Mouse (Mus musculus): ENCODE measurements around the gene Mcm7.
"Not testable (repeated sequence)": the region's sequence is repeated elsewhere in the genome, so short reads cannot be mapped to it uniquely, and the experiment has no call there.

Mcm7 gene

DNA sequence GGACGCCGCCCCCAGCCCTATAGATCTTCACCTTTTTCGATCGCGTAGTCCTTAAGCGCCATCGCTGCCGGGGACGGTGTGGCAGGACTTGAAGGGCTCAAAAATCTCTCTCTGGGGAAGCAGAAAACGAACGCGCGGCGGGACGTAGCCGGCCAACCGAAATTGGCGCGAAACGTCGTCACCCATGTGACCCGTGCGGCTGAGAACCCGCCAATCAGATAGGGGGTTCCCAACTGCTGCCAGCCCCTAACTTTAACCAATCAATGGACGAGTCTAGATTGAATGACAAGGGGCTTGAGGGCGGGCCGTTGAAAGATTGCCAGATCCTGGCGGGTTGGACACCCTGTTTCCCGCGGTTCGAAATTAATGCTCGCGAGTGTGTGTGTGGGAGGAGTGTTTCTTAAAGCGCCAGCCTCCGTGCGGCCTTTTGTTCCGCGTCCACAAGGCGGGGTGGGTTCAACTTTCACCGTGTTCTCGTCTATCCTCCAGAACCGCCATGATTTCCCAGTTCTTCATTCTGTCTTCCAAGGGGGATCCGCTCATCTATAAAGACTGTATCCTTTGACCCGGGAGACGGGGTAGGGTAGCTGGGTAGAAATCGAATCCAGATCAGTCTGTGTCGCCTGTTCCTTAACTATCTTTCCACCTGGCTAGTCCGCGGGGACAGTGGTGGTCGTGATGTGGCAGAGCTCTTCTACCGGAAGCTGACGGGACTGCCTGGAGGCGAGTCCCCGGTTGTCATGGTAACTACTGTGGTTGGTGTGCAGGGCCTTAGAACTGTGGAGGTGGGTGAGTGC, at the start of gene Mcm7, which contains the start of gene Ap4m1:
Mcm7 (minus strand) TSS at position 728 of the 797 bp plus-strand sequence.
Ap4m1 (plus strand) TSS at position 308 of the 797 bp plus-strand sequence.
- peak; percentile 98 for DNase-seq

DNA sequence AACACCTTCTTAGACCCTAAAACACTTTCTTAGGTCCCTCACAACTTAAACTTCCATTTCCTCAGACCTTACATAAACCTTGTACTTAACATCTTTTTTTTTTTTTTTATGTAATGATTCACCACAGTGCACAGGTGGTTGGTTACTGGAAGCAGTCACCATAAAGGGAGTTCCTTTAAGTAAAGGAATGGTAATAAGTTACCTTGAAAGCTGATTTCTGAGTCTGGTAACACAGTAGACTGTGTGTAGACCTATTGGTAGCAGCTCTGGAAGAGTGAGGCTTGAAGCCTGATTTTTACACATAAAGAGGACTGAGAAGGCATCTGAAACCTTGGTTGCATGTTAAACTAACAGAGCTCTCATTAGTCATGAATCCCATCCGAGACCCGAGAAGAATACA, 47.6 kb upstream of the Mcm7 start:
- DNase-seq = no peak

DNA sequence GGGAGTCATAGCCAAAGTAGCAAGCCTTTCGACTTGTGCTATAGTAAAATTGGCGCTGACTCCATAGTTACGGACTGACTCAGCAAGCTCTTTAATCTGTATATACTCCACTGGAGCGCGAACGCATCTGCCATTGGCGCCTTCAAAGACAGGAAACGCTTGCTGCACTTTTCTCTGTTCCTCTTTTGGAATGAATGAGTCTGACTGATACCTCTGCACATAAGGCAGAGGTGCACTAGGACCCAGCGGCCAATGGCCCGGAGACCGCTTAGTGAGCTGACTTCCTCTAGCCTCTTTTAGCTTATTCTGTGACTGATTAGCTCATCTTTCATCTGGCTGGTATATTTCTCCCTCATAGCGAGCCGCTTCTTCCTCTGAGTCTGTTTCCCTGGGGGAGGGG, 44.4 kb upstream of the Mcm7 start:
- DNase-seq = not testable (repeated sequence)

- no peak for DNase-seq
Observed at GRCm38 (mm10) chr5:138207873-138208272, 35.7 kb upstream of the Mcm7 start.

DNA sequence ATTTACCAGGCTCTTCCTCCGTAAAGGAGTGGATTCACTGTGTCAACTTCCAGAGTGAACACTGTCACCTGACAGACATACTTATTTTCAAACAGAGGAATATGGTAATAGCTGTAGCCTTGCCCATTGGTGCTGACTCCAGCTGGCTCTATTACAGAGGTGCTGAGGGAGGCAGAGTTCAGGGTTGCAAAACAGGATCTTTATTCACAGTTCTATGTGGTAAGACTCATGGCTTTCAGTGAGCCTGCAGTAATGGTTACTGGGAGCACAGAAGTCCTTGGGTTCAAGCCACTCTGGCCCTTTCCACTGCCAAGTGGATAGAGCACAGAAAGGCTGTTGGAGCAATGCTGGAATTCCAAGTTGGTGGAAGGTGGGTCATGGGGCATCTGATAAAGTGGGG, 35.0 kb upstream of the Mcm7 start:
- DNase-seq = no peak

DNA sequence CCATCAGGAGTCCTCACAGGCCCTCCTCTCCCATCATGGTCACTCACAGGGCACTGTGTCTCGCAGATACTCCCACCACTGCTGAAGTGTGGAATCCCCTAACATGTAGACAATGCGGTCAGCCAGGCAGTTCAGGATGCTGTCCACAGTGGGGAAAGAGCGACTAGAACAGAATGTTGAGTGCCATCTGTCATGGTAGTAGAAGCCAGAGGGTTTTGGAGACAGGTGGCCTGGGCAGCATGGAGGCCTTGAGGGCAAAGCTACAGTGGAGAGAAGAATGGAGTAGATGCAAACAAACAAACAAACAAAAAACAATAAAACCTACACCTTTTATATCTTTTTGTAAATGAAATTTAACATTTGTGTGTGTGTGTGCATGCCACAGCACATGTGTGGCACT, 29.9 kb upstream of the Mcm7 start:
- no peak for DNase-seq

- DNase-seq = peak in 1 of 2 experiments; percentile 25
Observed at GRCm38 (mm10) chr5:138199576-138199975, 27.4 kb upstream of the Mcm7 start.

- no peak for DNase-seq
Observed at GRCm38 (mm10) chr5:138195463-138195862, 23.2 kb upstream of the Mcm7 start.

DNA sequence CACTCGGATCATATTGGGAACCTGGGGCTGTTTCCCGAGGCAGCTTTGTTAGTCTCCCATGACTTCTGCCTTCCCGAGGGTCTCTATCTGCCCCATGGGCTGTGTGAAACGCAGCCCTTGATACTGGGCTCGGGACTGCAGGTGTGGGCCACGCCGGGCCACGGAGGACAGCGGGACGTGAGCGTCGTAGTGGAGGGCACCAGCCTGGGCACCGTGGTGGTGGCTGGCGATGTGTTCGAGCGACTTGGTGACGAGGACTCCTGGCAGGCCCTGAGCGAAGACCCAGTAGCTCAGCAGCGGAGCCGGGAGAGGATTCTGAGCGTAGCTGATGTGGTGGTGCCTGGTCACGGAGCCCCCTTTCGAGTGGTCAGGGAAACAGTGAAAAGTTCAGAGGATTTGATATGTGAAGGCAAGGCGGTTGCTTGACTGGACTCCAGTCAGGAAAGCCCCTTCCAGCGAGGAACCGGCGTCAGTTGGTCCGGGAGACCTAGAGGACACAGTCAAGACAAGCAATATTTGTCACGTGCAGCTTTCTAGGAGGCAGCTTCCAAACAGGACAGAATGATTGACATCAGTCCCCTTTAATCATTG, 22.6 kb upstream of the Mcm7 start:
- peak; percentile 56 to 72 for DNase-seq

DNA sequence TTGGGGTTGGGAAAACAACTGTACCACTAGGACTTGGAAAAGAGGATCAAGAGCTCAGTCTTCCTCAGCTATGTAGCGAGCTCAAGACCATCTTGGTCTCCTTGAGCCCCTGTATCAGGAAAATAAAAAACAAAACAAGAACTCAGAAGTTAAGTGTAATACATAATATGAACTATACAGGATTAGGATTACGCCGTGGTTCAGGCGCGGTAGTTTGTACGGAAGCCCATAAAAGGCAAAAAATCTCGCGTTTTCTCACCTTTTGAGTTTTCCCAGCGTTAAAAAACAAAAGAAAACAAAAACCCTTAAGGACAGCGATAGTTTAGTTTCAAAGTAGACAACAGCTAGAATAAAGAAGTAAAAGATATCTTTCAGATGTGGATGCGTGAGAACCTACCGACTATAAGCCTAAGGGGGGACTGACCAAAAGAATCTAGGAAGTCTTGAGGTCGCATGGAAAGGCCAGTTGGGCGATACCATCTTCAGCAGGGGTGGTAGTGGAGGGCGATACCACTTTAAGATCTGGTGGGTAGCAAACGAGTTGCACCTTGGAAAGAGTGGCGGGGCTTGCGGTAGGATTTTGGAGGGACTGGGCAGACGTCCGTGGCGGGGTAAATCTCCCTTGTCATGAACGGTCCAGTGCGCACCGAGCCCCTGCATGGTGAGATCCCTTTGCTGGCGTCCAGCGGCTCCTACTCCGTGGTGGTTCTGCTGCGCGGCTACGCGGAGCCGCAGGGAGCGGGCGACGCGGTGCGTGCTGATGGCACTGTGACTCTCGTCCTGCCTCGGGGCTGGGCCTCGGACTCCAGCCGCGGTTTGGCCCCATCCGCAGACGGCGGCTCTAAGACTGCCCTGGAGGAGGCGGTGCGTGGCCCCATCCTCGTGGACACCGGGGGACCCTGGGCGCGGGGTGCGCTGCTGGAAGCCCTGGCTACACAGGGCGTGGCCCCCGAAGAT, 21.8 kb upstream of the Mcm7 start, which contains the start of gene Mblac1:
Mblac1 (plus strand) TSS at position 544 of the 957 bp plus-strand sequence.
- peak; percentile 89 to 91 for DNase-seq

DNA sequence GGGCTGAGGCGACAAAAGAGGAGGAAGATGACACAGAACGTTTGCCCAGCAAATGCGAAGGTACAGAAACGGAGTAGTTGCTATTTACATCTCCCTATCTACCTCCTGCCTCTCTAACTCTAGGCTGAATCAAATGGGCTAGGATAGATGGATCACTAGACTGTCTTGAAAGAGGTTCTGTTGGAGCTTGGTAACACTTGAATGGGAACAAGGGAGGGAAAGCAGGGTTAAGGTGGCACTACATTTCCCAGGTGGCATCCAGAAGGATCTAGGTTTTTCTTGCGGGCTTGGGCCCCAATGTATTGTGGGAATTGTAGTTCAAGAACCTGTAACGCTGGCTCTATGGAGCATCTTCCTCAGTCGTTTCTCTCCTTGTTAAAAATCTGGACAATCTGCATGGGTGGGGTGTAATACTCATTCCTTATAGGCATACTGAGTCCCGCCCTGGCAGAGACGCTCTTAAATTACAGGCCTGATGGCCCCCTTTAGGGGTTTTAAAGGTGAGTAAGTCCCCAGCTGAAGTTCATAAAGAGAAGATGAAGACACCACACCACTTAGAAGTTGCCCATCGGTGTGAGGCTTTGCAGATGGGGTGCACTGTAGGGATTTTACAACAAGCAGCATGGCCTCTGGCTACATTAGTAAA, 15.6 kb upstream of the Mcm7 start:
- peak; percentile 65 to 78 for DNase-seq

DNA sequence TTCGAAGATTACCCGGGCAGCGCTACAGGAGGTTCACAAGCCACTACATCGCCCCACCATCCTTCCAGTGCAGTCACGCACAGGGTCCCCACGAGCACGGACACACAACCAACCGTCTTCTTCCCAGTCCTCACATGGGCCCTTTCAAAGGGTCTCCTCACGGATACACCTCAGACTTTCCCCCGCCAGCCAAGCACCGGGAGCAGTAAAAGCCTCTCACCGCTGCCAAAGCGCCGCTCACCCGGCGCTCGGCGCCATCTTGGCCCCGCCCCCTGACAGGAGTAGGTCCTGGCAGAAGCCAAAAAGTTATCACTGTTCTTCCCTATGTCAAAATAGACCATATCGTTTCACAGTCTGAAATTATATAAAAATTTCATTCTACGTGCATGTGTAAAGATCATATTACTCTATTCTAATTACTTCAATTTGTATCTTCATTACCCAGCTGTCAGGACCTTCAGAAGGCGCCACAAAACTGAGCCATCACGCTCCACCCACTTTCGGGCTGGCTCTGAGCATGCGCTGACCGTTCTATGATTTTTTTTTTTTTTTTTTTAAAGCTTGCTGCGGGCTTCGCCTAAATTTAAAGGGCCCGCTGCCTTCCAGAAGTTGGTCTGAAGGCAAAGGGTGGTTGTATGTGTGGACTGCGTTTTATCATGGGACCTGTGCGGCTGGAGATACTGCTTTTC, 14.9 kb upstream of the Mcm7 start, which contains the start of the genes Taf6 and Cnpy4:
Taf6 (minus strand) TSS at position 502 of the 689 bp plus-strand sequence.
Cnpy4 (plus strand) TSS at position 536 of the 689 bp plus-strand sequence.
- DNase-seq = peak; percentile 87 to 92

- DNase-seq = no peak
Observed at GRCm38 (mm10) chr5:138173217-138173616, 995 bp upstream of the Mcm7 start.

GRCm38 (mm10) chr5:138170936-138171561, 1.2 kb downstream of the Mcm7 start:
- DNase-seq = peak; percentile 98 to 99

DNA sequence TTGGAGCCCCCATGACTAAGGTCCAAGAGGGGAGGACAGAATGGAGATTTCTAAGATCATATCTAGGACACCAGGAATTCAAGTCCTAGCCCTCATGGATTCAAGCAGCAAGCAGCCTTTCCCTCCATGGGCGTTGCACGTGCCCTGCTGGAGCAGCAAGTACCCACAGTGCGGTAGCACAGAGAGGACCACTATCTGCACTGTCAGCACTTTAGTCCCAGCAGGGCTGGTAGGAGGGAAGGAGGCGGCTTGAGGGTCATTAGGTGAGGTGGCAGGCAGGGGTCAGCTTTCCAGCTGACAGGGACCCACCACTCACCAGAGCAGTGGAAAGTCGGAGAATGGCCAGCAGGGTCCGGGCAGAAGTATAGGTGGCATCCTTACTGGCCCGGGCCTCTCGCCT, 6.6 kb downstream of the Mcm7 start:
- DNase-seq = no peak

DNA sequence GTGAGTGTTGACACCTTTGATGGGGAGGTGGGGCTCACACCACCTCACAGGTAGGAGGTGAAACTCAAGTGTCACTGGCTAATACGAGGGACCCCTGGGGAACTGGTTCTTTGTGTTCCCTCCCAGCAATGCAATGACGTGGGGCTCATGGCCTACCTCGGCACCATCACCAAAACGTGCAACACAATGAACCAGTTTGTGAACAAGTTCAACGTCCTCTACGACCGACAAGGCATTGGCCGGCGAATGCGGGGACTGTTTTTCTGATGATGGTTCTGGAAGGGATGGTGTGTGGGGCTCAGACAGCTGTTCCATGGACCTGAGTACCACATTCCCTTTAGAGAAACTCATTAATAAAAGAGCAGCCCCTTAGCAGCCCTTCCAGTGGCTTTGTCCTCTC, 8.6 kb downstream of the Mcm7 start:
- no peak for DNase-seq

GRCm38 (mm10) chr5:138163046-138163445, 9.2 kb downstream of the Mcm7 start:
- no peak for DNase-seq

- peak; percentile 96 to 97 for DNase-seq
Observed at GRCm38 (mm10) chr5:138160842-138161665, 11.2 kb downstream of the Mcm7 start, which contains the start of gene Cops6. Gene Cops6, plus strand, starts transcription at chr5:138161071.

DNA sequence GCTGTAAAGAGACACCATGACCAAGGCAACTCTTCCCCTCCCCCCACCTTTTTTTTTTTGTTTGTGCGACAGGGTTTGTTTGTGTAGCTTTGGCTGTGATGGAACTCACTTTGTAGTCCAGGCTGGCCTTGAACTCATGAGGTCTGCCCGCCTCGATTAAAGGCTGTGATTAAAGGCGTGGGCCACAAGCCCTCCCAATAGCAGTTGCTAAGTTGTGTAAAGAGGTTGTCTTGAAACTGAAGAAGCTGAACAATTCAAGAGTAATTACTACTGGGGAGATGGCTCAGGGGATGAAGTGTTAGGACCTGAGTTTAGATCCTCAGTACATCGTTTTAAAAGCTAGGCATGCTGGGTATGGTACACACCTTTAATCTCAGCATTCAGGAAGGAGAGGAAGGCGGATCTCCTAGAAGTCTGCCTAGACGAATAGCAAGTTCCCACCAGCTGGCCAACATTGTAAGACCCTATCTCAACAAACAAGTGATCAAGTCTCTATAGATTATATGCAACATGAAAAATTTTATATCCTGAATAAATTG, 11.9 kb downstream of the Mcm7 start:
- DNase-seq = no peak
